Mouse (Mus musculus) intestine, embryonic 14.5 days (tissue): ENCODE measurements around the gene Pfdn6. TPM values are rescaled to one million over a fixed set of nuclear protein-coding genes. Genes with fewer than 3 reads are reported as not detected.
"Not testable (repeated sequence)": the region's sequence is repeated elsewhere in the genome, so short reads cannot be mapped to it uniquely, and the experiment has no call there.

Experiments
- ATAC-seq: fragments of 200-750 bp; cut with Nextera tagmentation; replicated peaks from 2 replicates; pipeline ENCODE4 v1.8.0; 2017; ENCODE audit warnings: low read depth, moderate number of reproducible peaks, moderate TSS enrichment, moderate library complexity; ENCODE audit not compliant: low FRiP score, low TSS enrichment
- DNase-seq: peaks from one replicate; pipeline ENCODE4 v3.0.0-alpha.2; 2018; ENCODE audit warnings: low spot score
- H3K27ac ChIP-seq: fragments of 300-500 bp; sonication (generic); 2 replicates; pipeline ENCODE4 v1.5.1; 2014; ENCODE audit warnings: low read depth, mild to moderate bottlenecking, control low read depth
- H3K27me3 ChIP-seq: fragments of 300-500 bp; sonication (generic); replicated peaks from 2 replicates; pipeline ENCODE4 v1.6.1; 2014; ENCODE audit warnings: low read length, control low read depth; ENCODE audit not compliant: control insufficient read depth, insufficient read depth
- H3K36me3 ChIP-seq: fragments of 300-500 bp; sonication (generic); 2 replicates; pipeline ENCODE4 v1.6.1; 2014; ENCODE audit warnings: low read length, control low read depth; ENCODE audit not compliant: control insufficient read depth, insufficient read depth
- H3K4me1 ChIP-seq: fragments of 300-500 bp; sonication (generic); replicated peaks from 2 replicates; pipeline ENCODE4 v1.6.1; 2014; ENCODE audit warnings: low read length, control low read depth, mixed read lengths; ENCODE audit not compliant: control insufficient read depth, insufficient read depth
- H3K4me2 ChIP-seq: fragments of 300-500 bp; sonication (generic); 2 replicates; pipeline ENCODE4 v1.6.1; 2014; ENCODE audit warnings: low read length
- H3K4me3 ChIP-seq: fragments of 300-500 bp; sonication (generic); 2 replicates; pipeline ENCODE4 v1.5.1; 2014; ENCODE audit warnings: low read depth, low read length, control low read depth, mixed read lengths
- H3K9ac ChIP-seq: fragments of 300-500 bp; sonication (generic); 2 replicates; pipeline ENCODE4 v1.6.1; 2014; ENCODE audit warnings: mild to moderate bottlenecking, low read length
- H3K9me3 ChIP-seq: fragments of 300-500 bp; sonication (generic); 2 replicates; pipeline ENCODE4 v1.6.1; 2016; ENCODE audit warnings: low read length, control low read depth; ENCODE audit not compliant: control insufficient read depth
- WGBS: fragments of 180-500 bp; shearing (Covaris S2); extraction: QIAGEN DNeasy Blood & Tissue Kit; methylation state at CpG from one replicate; pipeline ENCODE4 v1.1.7; 2014; 5-methylcytosine and 5-hydroxymethylcytosine counted together
- polyA plus RNA-seq: library from polyadenylated mRNA; unstranded; fragments of >200 nt; fragmentation: Nextera tagmentation; extraction: Ambion mirVana; gene quantifications from 2 replicates; pipeline ENCODE4 v1.2.1, GENCODE M21; 2014

The Pfdn6 gene
- polyA plus RNA-seq, 1 experiment from 2014 or later, result 163 TPM

GRCm38 (mm10) chr17:33953310-33953709, 13.2 kb upstream of the Pfdn6 start:
- H3K27ac ChIP-seq, result no peak overlapping the region
- H3K27me3 ChIP-seq, result no peaks in the 10 kb centered on the region
- peaks cover 48% of the 10 kb centered on the region for H3K4me1 ChIP-seq
- no peak for DNase-seq
- no peak for ATAC-seq
- peak overlapping the region; percentile 0; the same call in 1 of the 2 replicates for H3K4me3 ChIP-seq
- no peaks in the 10 kb centered on the region for H3K9me3 ChIP-seq
- peak overlapping the region; percentile 32; the same call in 1 of the 2 replicates for H3K9ac ChIP-seq
- WGBS, result 78% methylated on average over 3 of the region's 3 CpGs
- H3K4me2 ChIP-seq, result peak overlapping the region; percentile 99
- peaks cover 41% of the 10 kb centered on the region for H3K36me3 ChIP-seq

- no peak for ATAC-seq
- Histone ChIP-seq H3K4me3 (peak overlapping the region; percentile 6; the same call in 1 of the 2 replicates), H3K4me2 (peak overlapping the region; percentile 99), H3K27me3 (no peaks in the 10 kb centered on the region), H3K36me3 (peaks cover 46% of the 10 kb centered on the region), H3K9me3 (no peaks in the 10 kb centered on the region), H3K27ac (no peak overlapping the region), H3K9ac (peak overlapping the region; percentile 32), H3K4me1 (peaks cover 48% of the 10 kb centered on the region)
- DNase-seq, result no peak
- WGBS, result 77% methylated on average over 4 of the region's 4 CpGs
These were observed 12.7 kb upstream of the Pfdn6 start for GRCm38 (mm10) chr17:33952879-33953278.

DNA sequence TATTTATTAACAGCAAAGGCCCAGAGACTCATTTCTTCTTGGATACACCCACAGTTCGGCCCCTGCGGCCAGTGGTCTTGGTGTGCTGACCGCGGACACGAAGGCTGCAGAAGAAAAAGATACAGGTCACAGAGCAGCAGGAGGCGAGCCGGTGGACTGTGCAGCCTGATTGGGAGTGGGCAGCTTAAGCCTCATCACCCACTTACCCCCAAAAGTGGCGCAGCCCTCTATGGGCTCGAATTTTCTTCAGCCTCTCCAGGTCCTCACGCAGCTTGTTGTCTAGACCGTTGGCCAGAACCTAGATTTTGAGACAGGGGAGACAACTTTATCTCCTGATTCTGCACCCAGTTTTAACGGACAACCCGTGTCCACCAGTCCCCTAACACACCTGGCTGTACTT, 11.9 kb upstream of the Pfdn6 start:
- H3K9ac ChIP-seq, DNase-seq, H3K9me3 ChIP-seq, H3K27ac ChIP-seq, ATAC-seq, H3K27me3 ChIP-seq: not testable (repeated sequence)
- H3K4me2 ChIP-seq, result peak overlapping the region; percentile 82
- 82% methylated on average over 13 of the region's 13 CpGs for WGBS
- peak overlapping the region; percentile 45 for H3K4me3 ChIP-seq
- H3K4me1 ChIP-seq, result peaks cover 48% of the 10 kb centered on the region
- peaks cover 50% of the 10 kb centered on the region for H3K36me3 ChIP-seq

GRCm38 (mm10) chr17:33951021-33951946, 11.1 kb upstream of the Pfdn6 start, which contains the start of gene B3galt4:
Gene B3galt4 (minus strand): TSS chr17:33951488.
- peak within 1 kb of the TSS; percentile 92 for H3K27ac ChIP-seq
- under 1% methylated on average over 45 of the region's 45 CpGs for WGBS
- H3K9ac ChIP-seq, result peak within 1 kb of the TSS; percentile 55
- H3K4me2 ChIP-seq, result peak within 1 kb of the TSS; percentile 82
- DNase-seq (peak; percentile 91), ATAC-seq (peak; percentile 75)
- peaks cover 56% of the 10 kb centered on the region for H3K36me3 ChIP-seq
- no peaks in the 10 kb centered on the region for H3K9me3 ChIP-seq
- H3K4me3 ChIP-seq, result peak within 1 kb of the TSS; percentile 45
- peaks cover 42% of the 10 kb centered on the region for H3K4me1 ChIP-seq
- no peaks in the 10 kb centered on the region for H3K27me3 ChIP-seq

DNA sequence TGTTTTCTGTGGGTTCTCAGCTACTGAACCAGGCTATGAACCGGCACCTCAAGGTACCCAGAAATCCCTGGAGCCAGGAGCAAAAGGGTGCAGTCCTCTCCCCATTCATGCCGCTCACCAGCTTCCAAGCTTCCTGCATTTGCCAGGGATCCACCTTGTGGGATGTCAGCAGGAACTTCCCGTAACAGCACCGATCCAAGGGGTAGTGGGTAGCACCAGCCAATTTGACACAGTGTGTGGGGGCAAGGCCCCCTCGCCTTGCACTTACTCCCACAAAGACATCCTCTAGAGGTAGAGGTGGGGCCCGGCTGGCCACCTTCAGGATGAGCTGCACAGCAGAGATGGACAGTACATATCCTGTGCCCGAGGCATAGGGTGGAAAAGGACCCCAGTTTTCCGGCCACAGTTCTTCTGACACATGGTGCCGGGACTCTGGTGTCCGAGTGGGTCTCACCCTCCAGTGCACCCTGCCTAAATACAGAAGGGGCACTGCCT, 10.0 kb upstream of the Pfdn6 start:
- Histone ChIP-seq H3K9ac (no peak overlapping the region), H3K36me3 (peaks cover 66% of the 10 kb centered on the region), H3K4me1 (peaks cover 41% of the 10 kb centered on the region), H3K4me3 (peak overlapping the region; percentile 45; the same call in 1 of the 2 replicates), H3K4me2 (peak overlapping the region; percentile 82), H3K27me3 (no peaks in the 10 kb centered on the region), H3K27ac (no peak overlapping the region), H3K9me3 (no peaks in the 10 kb centered on the region)
- WGBS, result 78% methylated on average over 10 of the region's 10 CpGs
- ATAC-seq (no peak; the same call in 1 of the 2 replicates), DNase-seq (no peak)

- no peak overlapping the region for H3K4me2 ChIP-seq
- ATAC-seq (no peak), DNase-seq (no peak)
- peaks cover 71% of the 10 kb centered on the region for H3K36me3 ChIP-seq
- H3K4me1 ChIP-seq, result peaks cover 34% of the 10 kb centered on the region
- H3K4me3 ChIP-seq, result no peak overlapping the region
- H3K27me3 ChIP-seq, result no peaks in the 10 kb centered on the region
- no peak overlapping the region for H3K27ac ChIP-seq
- no peak overlapping the region for H3K9ac ChIP-seq
- no peaks in the 10 kb centered on the region for H3K9me3 ChIP-seq
- WGBS, result 80% methylated on average over 19 of the region's 19 CpGs
These were observed 8.9 kb upstream of the Pfdn6 start for GRCm38 (mm10) chr17:33948905-33949537.

DNA sequence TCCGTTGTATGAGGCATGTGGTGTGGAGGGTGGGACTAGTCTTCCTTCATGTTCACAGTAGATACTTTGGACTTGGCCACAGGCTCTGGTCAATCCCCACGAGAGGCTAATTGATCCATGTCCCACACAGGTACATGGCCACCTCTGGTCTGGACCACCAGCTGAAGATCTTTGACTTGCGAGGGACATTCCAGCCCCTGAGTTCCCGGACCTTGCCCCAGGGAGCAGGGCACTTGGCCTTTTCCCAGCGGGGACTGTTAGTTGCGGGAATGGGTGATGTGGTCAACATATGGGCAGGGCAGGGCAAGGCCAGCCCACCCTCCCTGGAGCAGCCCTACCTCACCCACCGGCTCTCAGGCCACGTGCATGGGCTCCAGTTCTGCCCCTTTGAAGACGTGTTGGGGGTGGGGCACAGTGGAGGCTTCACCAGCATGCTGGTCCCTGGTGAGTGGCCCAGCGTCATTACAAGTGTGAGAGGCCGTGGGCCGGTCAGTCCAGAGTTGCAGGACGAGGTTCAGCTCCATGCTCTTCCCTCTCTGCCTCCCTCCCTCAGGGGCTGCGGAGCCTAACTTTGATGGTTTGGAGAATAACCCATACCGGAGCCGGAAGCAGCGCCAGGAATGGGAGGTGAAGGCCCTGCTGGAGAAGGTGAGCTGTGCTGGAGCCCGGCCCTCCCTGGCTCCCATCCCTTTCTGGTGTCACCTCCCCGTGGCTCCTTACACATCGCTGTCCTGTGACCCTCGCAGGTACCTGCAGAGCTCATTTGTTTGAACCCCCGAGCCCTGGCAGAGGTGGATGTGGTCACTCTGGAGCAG, 8.2 kb upstream of the Pfdn6 start:
- H3K36me3 ChIP-seq, result peaks cover 71% of the 10 kb centered on the region
- WGBS, result 84% methylated on average over 22 of the region's 22 CpGs
- no peak overlapping the region for H3K27ac ChIP-seq
- H3K4me2 ChIP-seq, result no peak overlapping the region
- no peak overlapping the region for H3K9ac ChIP-seq
- DNase-seq (no peak), ATAC-seq (no peak)
- H3K9me3 ChIP-seq, result no peaks in the 10 kb centered on the region
- H3K27me3 ChIP-seq, result no peaks in the 10 kb centered on the region
- H3K4me3 ChIP-seq, result no peak overlapping the region
- peaks cover 27% of the 10 kb centered on the region for H3K4me1 ChIP-seq
